Mouse (Mus musculus): ENCODE measurements around the gene Proca1. TPM values are rescaled to one million over a fixed set of nuclear protein-coding genes. Genes with fewer than 3 reads are reported as not detected.

The Proca1 gene
- total and polyA plus RNA-seq, 3 experiments, result 0.70 to 0.80 (median 0.75) TPM

GRCm38 (mm10) chr11:78223586-78223985 lies 30.4 kb downstream of the Proca1 start:
- intact Hi-C loops (cut with DNase I), result loop anchor here (10.0 kb wide), 1 partner anchor 61 kb away; no protein-coding TSS in a partner anchor
- Histone ChIP-seq H3K27me3 (ENCODE audit: control insufficient read depth, insufficient read depth, low read length) (no peaks in the 10 kb centered on the region), H3K36me3 (ENCODE audit: control insufficient read depth, insufficient read depth, low read length) (no peaks in the 10 kb centered on the region; the same call in 1 of the 2 replicates), H3K27ac (no peak overlapping the region), H3K9ac (ENCODE audit: low read depth, low read length) (no peak overlapping the region), H3K4me1 (ENCODE audit: control insufficient read depth, insufficient read depth, low read length) (no peaks in the 10 kb centered on the region), H3K4me3 (no peak overlapping the region), H3K79me2 (replicated peaks; ENCODE audit: control insufficient read depth, insufficient read depth, low read length) (no peaks in the 10 kb centered on the region)
- no peak for DNase-seq
- TF ChIP-seq EP300 (IDR thresholded peaks at IDR 0.05; ENCODE audit: insufficient read depth, low read depth, low read length) (no peak), POLR2A (IDR thresholded peaks at IDR 0.05; ENCODE audit: insufficient read depth, low read depth, low read length) (no peak), CTCF (IDR thresholded peaks at IDR 0.05) (no peak)
- WGBS, result 75% methylated on average over 4 of the region's 4 CpGs

GRCm38 (mm10) chr11:78231518-78231917 lies 38.3 kb downstream of the Proca1 start:
- H3K27me3 ChIP-seq (ENCODE audit: control insufficient read depth, insufficient read depth, low read length), result no peaks in the 10 kb centered on the region
- no peaks in the 10 kb centered on the region; the same call in 1 of the 2 replicates for H3K4me1 ChIP-seq (ENCODE audit: control insufficient read depth, insufficient read depth, low read length)
- intact Hi-C loops (cut with DNase I), result no loop called here
- 87% methylated on average over 6 of the region's 6 CpGs for WGBS
- H3K79me2 ChIP-seq (replicated peaks; ENCODE audit: control insufficient read depth, insufficient read depth, low read length), result peaks cover 5% of the 10 kb centered on the region
- H3K27ac ChIP-seq, result no peak overlapping the region
- no peak for TF ChIP-seq EP300 (IDR thresholded peaks at IDR 0.05; ENCODE audit: insufficient read depth, low read depth, low read length)
- TF ChIP-seq CTCF (IDR thresholded peaks at IDR 0.05), result no peak
- TF ChIP-seq POLR2A (IDR thresholded peaks at IDR 0.05; ENCODE audit: insufficient read depth, low read depth, low read length), result no peak
- no peaks in the 10 kb centered on the region; the same call in 1 of the 2 replicates for H3K36me3 ChIP-seq (ENCODE audit: control insufficient read depth, insufficient read depth, low read length)
- H3K9ac ChIP-seq (ENCODE audit: low read depth, low read length), result no peak overlapping the region
- DNase-seq, result no peak
- H3K4me3 ChIP-seq, result no peak overlapping the region

GRCm38 (mm10) chr11:78240193-78240857 lies 47.1 kb downstream of the Proca1 start:
- 41% methylated on average over 9 of the region's 9 CpGs for WGBS
- TF ChIP-seq POLR2A (IDR thresholded peaks at IDR 0.05; ENCODE audit: insufficient read depth, low read depth, low read length), result no peak

GRCm38 (mm10) chr11:78245261-78245626 lies 52.1 kb downstream of the Proca1 start:
- Histone ChIP-seq H3K27ac (peak overlapping the region; percentile 92), H3K79me2 (replicated peaks; ENCODE audit: control insufficient read depth, insufficient read depth, low read length) (peaks cover 3% of the 10 kb centered on the region), H3K4me3 (peak overlapping the region; percentile 81), H3K4me1 (ENCODE audit: control insufficient read depth, insufficient read depth, low read length) (peaks cover 5% of the 10 kb centered on the region), H3K36me3 (ENCODE audit: control insufficient read depth, insufficient read depth, low read length) (peaks cover 9% of the 10 kb centered on the region; the same call in 1 of the 2 replicates), H3K27me3 (ENCODE audit: control insufficient read depth, insufficient read depth, low read length) (no peaks in the 10 kb centered on the region), H3K9ac (ENCODE audit: low read depth, low read length) (peak overlapping the region; percentile 83)
- TF ChIP-seq CTCF (IDR thresholded peaks at IDR 0.05), result 0 out of 2 replicates have a peak, but pooled peaks have one; percentile 20
- no peak for TF ChIP-seq POLR2A (IDR thresholded peaks at IDR 0.05; ENCODE audit: insufficient read depth, low read depth, low read length)
- intact Hi-C loops (cut with DNase I), result no loop called here
- 1% methylated on average over 19 of the region's 19 CpGs for whole genome bisulfite sequencing
- DNase-seq, result no peak

More at GRCm38 (mm10) chr11:78240193-78240857, 47.1 kb downstream of the Proca1 start:
- Histone ChIP-seq H3K4me1 (ENCODE audit: control insufficient read depth, insufficient read depth, low read length) (peaks cover 7% of the 10 kb centered on the region), H3K36me3 (ENCODE audit: control insufficient read depth, insufficient read depth, low read length) (peaks cover 8% of the 10 kb centered on the region), H3K27me3 (ENCODE audit: control insufficient read depth, insufficient read depth, low read length) (no peaks in the 10 kb centered on the region), H3K9ac (ENCODE audit: low read depth, low read length) (no peak overlapping the region), H3K27ac (no peak overlapping the region; the same call in 1 of the 2 replicates), H3K79me2 (replicated peaks; ENCODE audit: control insufficient read depth, insufficient read depth, low read length) (peaks cover 11% of the 10 kb centered on the region), H3K4me3 (no peak overlapping the region)
- intact Hi-C loops (cut with DNase I), result no loop called here
- DNase-seq, result peak in 1 of 2 experiments; percentile 28

GRCm38 (mm10) chr11:78245627-78246317 lies 52.6 kb downstream of the Proca1 start, which contains the start of the genes Sdf2 and Supt6:
Gene Sdf2 (plus strand): TSS chr11:78245746.
Gene Supt6 (minus strand): TSS chr11:78245987.
- H3K4me3 ChIP-seq, result peak within 1 kb of the TSS; percentile 81
- intact Hi-C loops (cut with DNase I), result loop anchor here (1.0 kb wide), 1 partner anchor 15 kb away; no protein-coding TSS in a partner anchor
- H3K79me2 ChIP-seq (replicated peaks; ENCODE audit: control insufficient read depth, insufficient read depth, low read length), result peaks cover 3% of the 10 kb centered on the region
- H3K9ac ChIP-seq (ENCODE audit: low read depth, low read length), result peak within 1 kb of the TSS; percentile 83
- no peaks in the 10 kb centered on the region for H3K27me3 ChIP-seq (ENCODE audit: control insufficient read depth, insufficient read depth, low read length)
- TF ChIP-seq POLR2A (IDR thresholded peaks at IDR 0.05; ENCODE audit: insufficient read depth, low read depth, low read length), result peak; percentile 76
- TF ChIP-seq CTCF (IDR thresholded peaks at IDR 0.05), result no peak
- peak; percentile 13; the same call in 1 of the 2 replicates for TF ChIP-seq EP300 (IDR thresholded peaks at IDR 0.05; ENCODE audit: insufficient read depth, low read depth, low read length)
- peaks cover 4% of the 10 kb centered on the region for H3K4me1 ChIP-seq (ENCODE audit: control insufficient read depth, insufficient read depth, low read length)
- DNase-seq, result peak; percentile 92
- H3K36me3 ChIP-seq (ENCODE audit: control insufficient read depth, insufficient read depth, low read length), result peaks cover 9% of the 10 kb centered on the region; the same call in 1 of the 2 replicates
- under 1% methylated on average over 50 of the region's 50 CpGs for WGBS
- peak within 1 kb of the TSS; percentile 92 for H3K27ac ChIP-seq
